Mouse (Mus musculus): ENCODE results near the gene Lrrc1. TPM values are rescaled to one million over a fixed set of nuclear protein-coding genes. Genes with fewer than 3 reads are reported as not detected.

The Lrrc1 gene
- total RNA-seq, 2 experiments from 2014 or later = 5.3 to 8.3 TPM

GRCm38 (mm10) chr9:77502548-77503438, 41.9 kb downstream of the Lrrc1 start:
- DNase-seq (ENCODE audit: low spot score in 2 of 2) = peak in 1 of 2 experiments; percentile 32

DNA sequence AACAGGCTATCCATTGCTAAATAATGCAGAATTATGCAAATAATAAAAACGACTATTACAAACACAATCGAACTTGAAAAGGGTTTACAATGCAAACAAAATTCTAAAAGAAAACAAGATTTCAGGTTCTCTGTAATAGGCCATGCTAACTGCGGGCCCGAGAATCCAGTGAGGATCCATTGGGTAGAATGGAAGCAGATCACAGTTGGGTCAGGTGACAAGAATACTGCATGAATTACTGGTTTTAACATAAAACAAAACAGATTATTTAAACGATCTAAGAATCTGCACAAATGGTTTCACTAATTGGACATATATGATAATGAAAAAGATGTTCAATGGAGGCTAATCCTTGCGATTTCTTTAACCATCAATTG, 42.5 kb downstream of the Lrrc1 start:
- no peak for DNase-seq (ENCODE audit: low spot score in 2 of 2)

DNA sequence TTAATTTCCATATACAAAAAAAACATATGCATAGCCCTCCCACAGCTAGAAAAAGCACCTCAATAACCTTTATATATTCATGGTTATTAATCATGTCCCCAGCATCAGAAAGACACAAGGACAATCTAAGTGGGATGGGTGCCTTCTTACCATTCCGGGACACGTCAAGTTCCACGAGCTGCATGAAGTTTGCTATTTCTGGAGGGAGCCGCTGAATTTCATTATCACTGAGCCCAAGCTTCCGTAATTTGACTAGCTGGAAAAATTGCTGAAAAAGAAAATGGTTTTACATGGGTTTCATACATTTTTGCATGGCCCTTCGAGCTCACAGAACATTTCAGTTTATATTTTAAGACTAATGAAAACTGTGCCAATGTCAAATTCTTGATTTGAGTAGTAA, 45.6 kb downstream of the Lrrc1 start:
- no peak for DNase-seq (ENCODE audit: low spot score in 2 of 2)

DNA sequence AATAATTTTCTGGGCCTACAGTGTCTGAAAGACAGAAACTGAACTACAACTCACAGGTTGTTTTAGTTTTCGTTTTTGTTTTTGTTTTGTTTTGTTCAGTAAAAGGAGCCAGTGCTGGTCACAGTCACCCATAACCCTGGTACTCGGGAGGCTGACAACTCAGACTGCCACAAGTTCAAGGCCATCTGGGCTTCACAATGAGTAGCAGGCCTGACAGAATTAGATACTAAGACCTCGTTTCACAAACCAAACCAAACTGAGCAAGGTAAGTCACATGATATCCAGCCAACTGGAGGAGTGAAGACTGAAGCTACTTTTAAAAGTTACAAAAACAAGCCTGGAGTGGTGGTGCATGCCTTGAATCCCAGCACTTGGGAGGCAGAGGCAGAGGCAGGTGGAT, 46.3 kb downstream of the Lrrc1 start:
- no peak for DNase-seq (ENCODE audit: low spot score in 2 of 2)

DNA sequence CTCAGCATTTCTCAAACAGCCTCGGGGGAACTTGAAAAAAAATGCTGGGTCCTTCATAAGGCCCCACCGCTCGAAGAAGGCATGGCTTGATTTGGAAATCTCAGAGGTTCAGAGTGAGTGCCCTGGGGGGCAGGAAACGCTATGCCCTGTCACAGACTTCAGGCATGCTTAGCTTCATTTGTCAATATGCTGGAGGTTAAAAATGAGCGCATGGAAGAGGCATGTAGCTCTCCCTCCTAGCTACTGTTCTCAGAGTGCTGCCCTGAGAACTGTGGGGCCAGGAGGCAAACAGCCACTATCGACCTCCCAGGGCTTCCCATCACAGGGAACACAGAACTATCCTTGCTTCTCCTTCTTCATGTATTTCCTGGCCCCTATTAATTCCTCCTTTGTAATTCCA, 47.5 kb downstream of the Lrrc1 start:
- DNase-seq (ENCODE audit: low spot score in 2 of 2) = no peak

DNA sequence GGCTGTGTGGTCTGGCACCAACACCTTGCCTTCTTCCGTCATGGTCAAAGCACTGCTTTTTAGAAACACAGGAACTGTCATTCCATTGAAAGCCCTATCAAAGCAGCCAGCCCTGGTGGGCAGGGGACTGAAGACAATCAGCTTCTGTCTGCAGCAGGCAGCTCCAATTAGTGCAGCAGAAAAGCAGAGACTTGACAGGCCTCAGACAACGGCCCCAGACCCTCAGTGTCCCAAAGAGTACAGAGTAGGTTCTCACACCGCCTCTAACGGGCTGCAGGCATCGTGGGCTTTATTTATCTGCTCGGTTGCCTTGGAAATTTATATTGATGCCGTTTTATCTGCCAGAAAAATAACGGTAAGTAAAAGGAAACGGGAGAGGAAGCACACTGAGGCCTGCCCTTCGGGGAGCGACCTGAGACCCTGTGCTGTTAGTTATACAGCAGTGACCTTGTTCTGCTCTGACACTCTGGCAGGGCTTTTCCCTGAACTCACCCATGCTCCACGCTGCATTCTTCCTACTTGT, 48.1 kb downstream of the Lrrc1 start:
- DNase-seq (ENCODE audit: low spot score in 2 of 2) = no peak

DNA sequence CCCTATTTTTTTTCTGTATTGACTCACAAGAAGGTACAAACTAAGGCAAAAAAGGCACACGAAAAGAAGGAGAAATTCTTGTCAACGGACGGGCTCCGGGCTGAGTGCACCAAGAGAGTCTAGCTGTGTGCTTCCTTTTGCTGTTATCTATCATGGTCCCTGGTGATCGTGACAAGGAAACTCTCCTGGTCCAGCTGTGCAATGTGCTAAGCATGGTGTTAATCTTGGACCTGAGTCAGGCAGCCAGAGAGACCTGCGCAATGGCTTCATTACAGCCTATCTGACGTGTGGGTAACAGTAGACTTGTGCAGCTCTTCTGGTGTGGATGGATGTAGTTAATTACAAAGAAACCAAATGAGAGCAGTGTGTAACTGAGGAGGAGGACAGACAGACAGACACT, 50.4 kb downstream of the Lrrc1 start:
- DNase-seq (ENCODE audit: low spot score in 2 of 2) = no peak

- no peak for DNase-seq (ENCODE audit: low spot score in 2 of 2)
These were observed 56.1 kb downstream of the Lrrc1 start for GRCm38 (mm10) chr9:77488611-77489010.

- DNase-seq (ENCODE audit: low spot score in 2 of 2) = no peak
These were observed 57.2 kb downstream of the Lrrc1 start for GRCm38 (mm10) chr9:77487427-77487826.

DNA sequence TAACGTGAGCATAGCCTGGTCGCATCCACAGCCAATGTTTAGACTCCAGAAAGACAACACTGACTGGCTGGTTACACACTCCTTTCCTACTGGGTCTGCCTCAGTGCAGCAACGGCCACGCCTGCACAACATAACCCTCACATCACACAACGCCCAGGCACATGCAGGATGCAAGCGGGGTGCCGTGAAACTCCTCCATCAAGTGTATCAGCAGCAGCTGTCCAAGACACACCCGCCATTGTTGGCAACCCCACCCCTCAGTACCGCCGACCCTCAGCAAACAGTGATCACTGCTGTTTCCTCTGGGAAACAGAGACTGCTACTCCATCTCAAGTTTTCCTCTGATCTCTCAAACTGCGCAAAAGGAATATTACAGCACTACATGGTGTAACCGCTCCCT, 58.8 kb downstream of the Lrrc1 start:
- no peak for DNase-seq (ENCODE audit: low spot score in 2 of 2)

DNA sequence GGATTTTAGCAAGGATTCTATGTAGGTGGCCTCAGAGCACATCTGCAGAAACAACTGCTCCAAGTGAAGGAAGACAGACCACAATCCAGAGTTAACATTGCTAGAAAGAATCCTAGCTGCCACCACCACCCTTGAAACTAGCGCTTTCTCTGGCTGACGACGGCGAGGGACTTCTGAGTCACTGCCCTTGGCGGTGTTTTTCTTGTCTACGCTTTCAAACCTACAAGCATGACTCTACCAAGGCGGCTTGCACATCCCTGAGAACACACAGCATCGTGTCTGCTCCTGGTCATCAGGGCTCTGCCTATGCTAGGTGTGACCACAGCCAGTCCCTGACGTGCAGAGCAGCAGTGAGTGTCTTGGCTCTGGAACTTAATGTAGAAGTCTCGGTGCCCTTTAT, 59.9 kb downstream of the Lrrc1 start:
- DNase-seq (ENCODE audit: low spot score in 2 of 2) = no peak

DNA sequence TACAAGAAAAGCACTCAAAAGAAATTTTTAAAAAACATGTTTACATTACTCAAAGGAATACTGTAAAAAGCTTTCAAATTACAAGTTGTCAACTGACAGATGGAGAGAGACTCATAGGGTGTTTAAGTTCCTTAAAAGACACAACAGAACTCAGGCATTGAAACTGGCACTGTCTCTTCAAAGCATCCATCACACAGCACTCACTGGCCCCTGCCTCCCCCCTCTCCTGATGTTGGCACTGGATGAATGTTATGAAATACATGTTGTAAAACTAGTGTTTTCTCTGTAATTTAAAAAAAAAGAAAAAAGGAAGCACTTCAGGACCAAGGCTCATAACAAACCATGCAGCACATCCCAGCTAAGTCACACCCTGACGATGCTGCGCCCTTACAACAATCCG, 61.1 kb downstream of the Lrrc1 start:
- no peak for DNase-seq (ENCODE audit: low spot score in 2 of 2)

DNA sequence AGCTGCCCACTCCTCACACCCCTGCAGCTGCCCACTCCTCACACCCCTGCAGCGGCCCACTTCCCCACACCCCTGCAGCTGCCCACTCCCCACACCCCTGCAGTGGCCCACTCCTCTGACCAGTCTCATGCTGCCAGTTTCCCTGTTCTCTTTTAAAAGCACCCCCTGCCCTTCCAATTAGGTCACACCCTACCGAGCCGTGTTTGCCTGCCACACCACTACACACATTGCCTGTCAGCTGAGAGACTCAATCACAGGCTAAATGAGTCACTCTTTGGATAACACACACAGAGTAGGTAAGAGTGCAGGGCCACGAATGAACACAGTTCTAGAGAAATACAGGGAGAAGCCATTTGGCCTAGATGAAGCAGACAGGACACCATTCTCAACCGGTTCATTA, 62.4 kb downstream of the Lrrc1 start:
- no peak for DNase-seq (ENCODE audit: low spot score in 2 of 2)

DNA sequence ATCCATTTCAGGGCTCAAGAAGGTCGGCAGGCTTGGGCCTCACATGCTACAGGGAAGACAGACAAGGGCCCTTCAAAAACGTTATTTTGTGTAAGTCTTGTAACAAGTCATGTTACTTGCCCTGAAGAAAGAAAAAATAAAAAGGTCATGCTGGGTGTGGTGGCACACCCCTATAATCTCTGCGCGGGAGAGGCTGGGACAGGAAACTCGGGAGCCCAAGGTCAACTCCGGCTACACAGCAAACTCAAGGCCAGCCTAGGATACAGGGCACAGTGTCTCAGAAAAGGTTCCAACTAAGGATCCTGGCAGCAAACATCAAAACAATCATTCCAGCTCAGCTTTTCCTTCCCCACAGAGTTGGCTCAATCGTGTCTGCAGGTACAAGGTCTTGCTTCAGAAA, 63.3 kb downstream of the Lrrc1 start:
- DNase-seq (ENCODE audit: low spot score in 2 of 2) = no peak

- no peak for DNase-seq (ENCODE audit: low spot score in 2 of 2)
These were observed 63.9 kb downstream of the Lrrc1 start for GRCm38 (mm10) chr9:77480574-77481319.

DNA sequence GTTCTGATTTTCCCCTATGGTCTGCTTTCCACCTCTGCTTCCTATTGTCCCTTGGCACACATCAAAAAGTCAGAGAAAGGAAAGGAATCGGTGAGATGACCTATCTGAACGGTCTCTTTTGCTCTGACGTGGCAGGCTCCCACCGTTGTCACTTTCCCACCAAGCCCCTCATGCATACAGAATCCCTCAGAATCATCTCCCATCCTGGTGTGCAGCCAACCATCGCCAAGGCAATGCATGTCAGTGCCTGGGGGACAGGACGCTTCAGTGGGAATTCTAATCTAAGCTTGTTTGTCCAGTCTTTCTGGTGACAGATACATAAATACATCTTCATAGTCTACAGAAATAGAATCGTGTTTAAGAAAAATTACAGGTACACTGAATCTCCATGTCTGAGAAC, 64.7 kb downstream of the Lrrc1 start:
- DNase-seq (ENCODE audit: low spot score in 2 of 2) = no peak

DNA sequence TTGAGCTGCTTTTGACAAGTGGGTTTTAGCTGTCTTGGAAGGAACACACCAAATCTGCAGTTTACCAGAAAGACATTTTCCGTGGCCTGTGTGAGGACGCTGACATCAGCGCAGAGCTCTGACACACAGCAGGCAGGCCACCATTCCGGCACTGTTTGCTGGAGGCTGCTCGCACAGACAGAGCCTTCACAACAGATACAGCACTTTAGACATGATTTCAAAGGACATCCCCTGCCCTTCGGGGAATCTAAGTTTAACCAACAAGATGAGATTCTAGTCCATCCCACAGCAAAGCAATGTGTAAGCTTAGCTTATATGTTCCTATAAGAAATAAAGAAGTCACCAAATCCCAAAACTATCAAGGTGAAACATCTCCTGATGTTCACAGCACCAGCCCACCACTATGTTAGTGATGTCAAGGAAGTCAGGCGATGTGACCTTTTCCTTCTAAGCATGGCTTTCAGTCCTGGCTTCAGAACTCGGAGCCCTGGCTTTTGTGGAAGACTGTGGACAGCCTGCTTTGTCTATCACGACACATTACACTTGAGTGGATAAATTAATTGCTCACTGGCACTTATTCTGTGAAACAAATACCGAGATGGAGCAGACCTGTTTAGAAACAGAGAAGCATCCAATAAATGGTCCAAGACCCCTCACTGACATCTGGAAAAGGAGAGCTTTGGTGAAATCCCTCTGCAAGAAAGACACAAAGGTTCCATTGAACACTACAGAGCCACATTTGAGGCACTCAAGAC, 66.3 kb downstream of the Lrrc1 start:
- no peak for DNase-seq (ENCODE audit: low spot score in 2 of 2)

DNA sequence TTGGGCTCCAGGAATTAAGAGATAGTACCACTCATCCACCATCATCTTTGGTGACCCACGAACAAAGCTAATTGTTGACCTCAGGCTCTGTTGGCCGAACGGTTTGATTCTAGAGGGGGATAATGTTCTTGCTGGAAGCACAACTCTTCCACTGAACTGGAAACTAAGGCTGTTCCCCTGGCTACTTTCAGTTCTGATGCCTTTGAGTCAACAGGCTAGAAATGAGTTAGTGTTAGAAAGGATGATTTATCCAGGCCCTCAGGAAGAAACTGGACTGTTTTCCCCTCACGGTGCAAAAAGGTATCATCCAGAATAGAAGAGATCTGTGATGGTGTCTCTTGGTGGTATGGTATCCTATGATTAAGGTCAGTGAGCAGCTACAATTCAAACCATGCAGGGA, 70.1 kb downstream of the Lrrc1 start:
- no peak for DNase-seq (ENCODE audit: low spot score in 2 of 2)

DNA sequence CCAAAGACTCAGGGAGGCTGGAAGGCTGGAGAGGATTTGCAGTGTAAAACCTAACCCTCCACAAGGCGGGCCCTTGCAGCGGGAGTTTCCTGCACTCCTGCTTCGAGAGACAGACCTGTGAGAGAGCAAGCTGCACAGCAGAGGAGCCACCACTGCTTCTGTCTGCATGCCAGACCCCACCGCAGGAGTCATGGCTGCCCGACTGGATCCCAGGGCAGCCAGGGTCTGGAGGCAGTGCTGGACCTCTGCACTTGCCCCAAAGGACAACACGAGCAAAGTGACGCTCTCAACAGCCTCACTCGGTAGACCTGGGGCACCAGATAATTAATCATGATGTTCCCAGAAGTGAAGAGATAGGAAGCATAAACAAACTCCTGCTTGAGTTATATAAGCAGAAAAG, 72.1 kb downstream of the Lrrc1 start:
- DNase-seq (ENCODE audit: low spot score in 2 of 2) = no peak

- DNase-seq (ENCODE audit: low spot score in 2 of 2) = no peak
These were observed 72.9 kb downstream of the Lrrc1 start for GRCm38 (mm10) chr9:77471646-77472220.

Measured in left cerebral cortex, adult 18-20 months (tissue).